Mouse (Mus musculus): ENCODE data around the gene Lrrc37a. TPM values are rescaled to one million over a fixed set of nuclear protein-coding genes. Genes with fewer than 3 reads are reported as not detected.
"Not testable (repeated sequence)": the region's sequence is repeated elsewhere in the genome, so short reads cannot be mapped to it uniquely, and the experiment has no call there.

The Lrrc37a gene
- total RNA-seq (2012; rRNA removed) = not detected in 2 replicates
- not detected for polyA plus RNA-seq (2012; ENCODE audit: insufficient read depth in 1 of 2, insufficient read length in 2 of 2, low read depth in 1 of 2, low replicate concordance in 2 of 2, missing spikeins in 1 of 2)

DNA sequence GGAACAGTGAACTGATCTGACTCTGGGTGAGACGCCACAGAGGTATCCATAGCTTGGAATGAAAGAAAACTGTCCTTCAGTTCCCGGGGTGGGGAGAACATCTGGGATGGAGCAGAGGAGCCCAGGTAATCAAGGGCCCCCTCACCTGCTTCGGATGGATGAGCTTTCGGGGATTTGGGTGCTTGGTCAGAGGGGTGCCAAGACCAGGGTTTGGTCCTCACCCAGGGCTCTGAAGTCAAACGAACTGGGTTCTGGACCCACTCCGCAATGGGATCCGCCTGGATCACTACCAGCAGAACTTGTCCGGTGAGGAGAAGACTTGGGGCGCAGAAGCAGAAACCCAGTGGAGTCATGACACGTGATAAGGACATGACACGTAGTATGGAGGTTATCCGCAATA lies at the start of gene Lrrc37a:
Lrrc37a (minus strand) TSS at position 101 of the 400 bp plus-strand sequence.
- H3K9me3 ChIP-seq (replicated peaks; ENCODE audit: insufficient read depth, low read length) = no peaks in the 10 kb centered on the region
- no peaks in the 10 kb centered on the region for H3K4me1 ChIP-seq (ENCODE audit: control insufficient read depth in 1 of 2, insufficient read depth in 2 of 2, low read length in 2 of 2)
- DNase-seq (ENCODE audit: low read depth, low spot score) = no peak
- H3K27me3 ChIP-seq (ENCODE audit: control insufficient read depth in 1 of 2, insufficient read depth in 2 of 2, low read length in 2 of 2) = peaks cover 11 to 12% of the 10 kb centered on the region in 2 experiments
- no peaks in the 10 kb centered on the region for H3K36me3 ChIP-seq (ENCODE audit: control insufficient read depth in 1 of 2, insufficient read depth in 2 of 2, low read length in 2 of 2)
- H3K27ac ChIP-seq (ENCODE audit: control insufficient read depth, low read depth, low read length) = no peak within 1 kb of the TSS
- H3K4me3 ChIP-seq (ENCODE audit: control insufficient read depth in 1 of 2, insufficient read depth in 1 of 2, low read depth in 2 of 2, low read length in 2 of 2) = no peak within 1 kb of the TSS
- no peaks in the 10 kb centered on the region for H3K79me2 ChIP-seq (ENCODE audit: control insufficient read depth, insufficient read depth, low read length, poor library complexity)
- no peak for TF ChIP-seq RCOR1 (IDR thresholded peaks at IDR 0.05; ENCODE audit: low read depth, low read length)
- H3K9ac ChIP-seq (ENCODE audit: control insufficient read depth, low read depth, low read length, poor library complexity, severe bottlenecking) = no peak within 1 kb of the TSS

DNA sequence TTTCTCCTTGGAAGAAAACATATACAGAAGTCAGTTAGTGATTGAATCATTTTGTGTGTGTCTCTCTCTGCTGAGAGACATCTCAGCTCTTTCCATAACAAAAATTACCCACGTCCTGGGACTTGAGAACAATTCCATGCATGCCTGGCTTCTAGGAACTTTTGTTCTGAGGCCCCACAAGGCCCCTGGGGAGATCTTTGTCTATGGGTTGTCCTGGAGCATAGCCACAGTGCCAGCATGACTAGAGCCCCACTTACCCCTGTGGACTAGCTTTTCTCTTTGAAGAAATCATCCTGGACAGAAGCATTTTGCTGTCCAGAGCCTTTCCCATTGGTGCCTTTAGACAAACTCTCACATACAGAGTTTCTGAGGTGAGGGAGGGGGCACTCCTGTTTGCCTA lies 30.6 kb upstream of the Lrrc37a start:
- not testable (repeated sequence) for H3K79me2 ChIP-seq (ENCODE audit: control insufficient read depth, insufficient read depth, low read length, poor library complexity); H3K9me3 ChIP-seq (replicated peaks; ENCODE audit: insufficient read depth, low read length); DNase-seq (ENCODE audit: low read depth, low spot score); H3K36me3 ChIP-seq (ENCODE audit: control insufficient read depth in 1 of 2, insufficient read depth in 2 of 2, low read length in 2 of 2); H3K27ac ChIP-seq (ENCODE audit: control insufficient read depth, low read depth, low read length); H3K4me1 ChIP-seq (ENCODE audit: control insufficient read depth in 1 of 2, insufficient read depth in 2 of 2, low read length in 2 of 2); H3K9ac ChIP-seq (ENCODE audit: control insufficient read depth, low read depth, low read length, poor library complexity, severe bottlenecking); H3K27me3 ChIP-seq (ENCODE audit: control insufficient read depth in 1 of 2, insufficient read depth in 2 of 2, low read length in 2 of 2); H3K4me3 ChIP-seq (ENCODE audit: control insufficient read depth in 1 of 2, insufficient read depth in 1 of 2, low read depth in 2 of 2, low read length in 2 of 2)

DNA sequence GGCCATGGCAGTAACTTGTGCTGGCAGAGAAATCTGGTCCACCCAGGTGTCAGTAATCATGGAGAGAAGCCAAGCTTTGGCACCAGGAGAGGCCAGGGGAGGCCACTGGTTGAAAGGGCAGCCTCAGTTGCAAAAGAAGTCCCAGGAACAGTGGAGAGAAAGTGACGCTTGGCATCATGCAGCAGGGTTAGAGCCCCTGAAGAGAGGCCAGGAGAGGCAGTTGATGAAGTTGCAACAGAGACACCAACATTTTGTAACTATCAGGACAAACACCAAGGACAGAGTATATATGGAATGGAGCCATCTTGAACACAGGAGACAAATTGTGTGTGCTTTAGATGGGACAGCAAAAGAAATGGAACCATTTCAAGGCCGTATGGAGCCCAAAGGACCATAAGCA lies 7.7 kb upstream of the Lrrc37a start:
- Histone ChIP-seq H3K4me3 (ENCODE audit: control insufficient read depth in 1 of 2, insufficient read depth in 1 of 2, low read depth in 2 of 2, low read length in 2 of 2) (no peak overlapping the region), H3K36me3 (ENCODE audit: control insufficient read depth in 1 of 2, insufficient read depth in 2 of 2, low read length in 2 of 2) (no peaks in the 10 kb centered on the region), H3K79me2 (ENCODE audit: control insufficient read depth, insufficient read depth, low read length, poor library complexity) (no peaks in the 10 kb centered on the region), H3K27ac (ENCODE audit: control insufficient read depth, low read depth, low read length) (no peak overlapping the region), H3K27me3 (ENCODE audit: control insufficient read depth in 1 of 2, insufficient read depth in 2 of 2, low read length in 2 of 2) (peaks cover 12% of the 10 kb centered on the region in 2 experiments), H3K9ac (ENCODE audit: control insufficient read depth, low read depth, low read length, poor library complexity, severe bottlenecking) (no peak overlapping the region), H3K4me1 (ENCODE audit: control insufficient read depth in 1 of 2, insufficient read depth in 2 of 2, low read length in 2 of 2) (no peaks in the 10 kb centered on the region), H3K9me3 (replicated peaks; ENCODE audit: insufficient read depth, low read length) (no peaks in the 10 kb centered on the region)
- no peak for DNase-seq (ENCODE audit: low read depth, low spot score)
- TF ChIP-seq CHD1 (IDR thresholded peaks at IDR 0.05; ENCODE audit: low read depth, low read length) = no peak

DNA sequence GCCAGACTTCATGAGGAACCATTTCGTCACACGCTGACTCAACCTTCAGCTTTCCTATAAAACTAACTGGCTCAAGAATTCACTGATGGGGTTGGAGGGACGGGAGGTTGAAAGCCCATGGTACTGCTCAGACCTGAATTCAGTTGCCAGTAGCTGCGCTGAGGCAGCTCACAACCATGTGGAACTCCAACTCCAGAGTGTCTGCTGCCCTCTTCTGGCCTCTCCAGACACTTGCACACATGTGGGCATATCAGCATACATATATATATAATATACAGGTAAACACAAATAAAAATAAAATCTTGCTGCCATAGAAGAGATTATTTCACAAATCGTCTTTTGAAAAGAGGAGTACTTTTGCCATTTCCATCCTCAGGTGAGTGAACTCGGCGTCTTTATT lies 40.0 kb downstream of the Lrrc37a start:
- peak; percentile 17; the same call in 1 of the 2 replicates for TF ChIP-seq MXI1 (IDR thresholded peaks at IDR 0.05; ENCODE audit: low read depth, low read length)
- peak; percentile 89 for TF ChIP-seq ZC3H11A (IDR thresholded peaks at IDR 0.05; ENCODE audit: low read depth, low read length)
- no peak for TF ChIP-seq CHD2 (IDR thresholded peaks at IDR 0.05; ENCODE audit: low read length)
- peak; percentile 65 to 87 (median 85) for TF ChIP-seq CTCF (IDR thresholded peaks at IDR 0.05 in 2 of 3, conservative IDR thresholded peaks at IDR 0.05 in 1 of 3; ENCODE audit: control insufficient read depth in 1 of 3, insufficient read depth in 1 of 3, low read depth in 2 of 3, low read length in 3 of 3, poor library complexity in 1 of 3, severe bottlenecking in 1 of 3)
- no peak for TF ChIP-seq TBP (IDR thresholded peaks at IDR 0.05; ENCODE audit: low read depth, low read length)
- TF ChIP-seq MYC (IDR thresholded peaks at IDR 0.05; ENCODE audit: low read depth, low read length) = peak; percentile 91
- peak; percentile 82 for TF ChIP-seq SMC3 (IDR thresholded peaks at IDR 0.05; ENCODE audit: low read depth, low read length)
- TF ChIP-seq RAD21 (IDR thresholded peaks at IDR 0.05; ENCODE audit: low read depth, low read length) = peak; percentile 89
- DNase-seq (ENCODE audit: low read depth, low spot score) = peak; percentile 79
- Histone ChIP-seq H3K36me3 (ENCODE audit: control insufficient read depth in 1 of 2, insufficient read depth in 2 of 2, low read length in 2 of 2) (no peaks in the 10 kb centered on the region), H3K9me3 (replicated peaks; ENCODE audit: insufficient read depth, low read length) (no peaks in the 10 kb centered on the region), H3K4me1 (ENCODE audit: control insufficient read depth in 1 of 2, insufficient read depth in 2 of 2, low read length in 2 of 2) (no peaks in the 10 kb centered on the region), H3K27ac (ENCODE audit: control insufficient read depth, low read depth, low read length) (no peak overlapping the region), H3K9ac (ENCODE audit: control insufficient read depth, low read depth, low read length, poor library complexity, severe bottlenecking) (no peak overlapping the region), H3K4me3 (ENCODE audit: control insufficient read depth in 1 of 2, insufficient read depth in 1 of 2, low read depth in 2 of 2, low read length in 2 of 2) (no peak overlapping the region), H3K79me2 (ENCODE audit: control insufficient read depth, insufficient read depth, low read length, poor library complexity) (no peaks in the 10 kb centered on the region), H3K27me3 (ENCODE audit: control insufficient read depth in 1 of 2, insufficient read depth in 2 of 2, low read length in 2 of 2) (peaks cover 5 to 12% of the 10 kb centered on the region in 2 experiments)

DNA sequence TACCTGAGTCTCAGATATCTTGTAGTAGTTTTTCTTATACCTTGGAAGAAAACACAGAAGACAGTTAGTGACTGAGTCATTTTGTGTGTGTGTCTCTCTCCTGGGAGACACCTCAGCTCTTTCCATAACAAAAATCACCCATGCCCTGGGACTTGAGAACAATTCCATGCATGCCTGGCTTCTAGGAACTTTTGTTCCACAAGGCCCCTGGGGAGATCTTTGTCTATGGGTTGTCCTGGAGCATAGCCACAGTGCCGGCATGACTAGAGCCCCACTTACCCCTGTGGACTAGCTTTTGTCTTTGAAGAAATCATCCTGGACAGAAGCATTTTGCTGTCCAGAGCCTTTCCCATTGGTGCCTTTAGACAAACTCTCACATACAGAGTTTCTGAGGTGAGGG lies 53.3 kb downstream of the Lrrc37a start:
- H3K4me1 ChIP-seq (ENCODE audit: control insufficient read depth in 1 of 2, insufficient read depth in 2 of 2, low read length in 2 of 2); H3K9me3 ChIP-seq (replicated peaks; ENCODE audit: insufficient read depth, low read length); H3K27me3 ChIP-seq (ENCODE audit: control insufficient read depth in 1 of 2, insufficient read depth in 2 of 2, low read length in 2 of 2); H3K79me2 ChIP-seq (ENCODE audit: control insufficient read depth, insufficient read depth, low read length, poor library complexity); DNase-seq (ENCODE audit: low read depth, low spot score); H3K27ac ChIP-seq (ENCODE audit: control insufficient read depth, low read depth, low read length); H3K36me3 ChIP-seq (ENCODE audit: control insufficient read depth in 1 of 2, insufficient read depth in 2 of 2, low read length in 2 of 2); H3K9ac ChIP-seq (ENCODE audit: control insufficient read depth, low read depth, low read length, poor library complexity, severe bottlenecking); H3K4me3 ChIP-seq (ENCODE audit: control insufficient read depth in 1 of 2, insufficient read depth in 1 of 2, low read depth in 2 of 2, low read length in 2 of 2): not testable (repeated sequence)

DNA sequence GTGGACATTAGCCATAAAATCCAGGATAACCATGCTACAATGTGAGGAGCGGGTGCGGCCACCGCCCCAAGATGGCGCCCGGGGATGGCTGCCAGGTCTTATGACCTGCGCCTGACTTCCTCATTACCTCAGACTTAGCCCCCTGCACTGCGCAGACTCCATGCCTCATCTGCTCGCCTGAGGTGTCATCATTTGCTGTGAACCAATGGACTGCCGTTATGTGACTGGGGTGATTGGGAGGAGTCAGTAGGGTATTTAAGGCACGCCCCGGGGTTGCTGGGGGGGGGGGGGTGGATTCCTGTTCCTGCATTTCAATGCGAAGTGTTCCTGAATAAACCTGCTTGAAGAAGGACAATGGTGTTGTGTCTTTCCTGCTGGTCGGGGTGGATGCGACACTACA lies 54.7 kb downstream of the Lrrc37a start:
- not testable (repeated sequence) for H3K27ac ChIP-seq (ENCODE audit: control insufficient read depth, low read depth, low read length); H3K9me3 ChIP-seq (replicated peaks; ENCODE audit: insufficient read depth, low read length); H3K4me3 ChIP-seq (ENCODE audit: control insufficient read depth in 1 of 2, insufficient read depth in 1 of 2, low read depth in 2 of 2, low read length in 2 of 2); H3K9ac ChIP-seq (ENCODE audit: control insufficient read depth, low read depth, low read length, poor library complexity, severe bottlenecking); H3K36me3 ChIP-seq (ENCODE audit: control insufficient read depth in 1 of 2, insufficient read depth in 2 of 2, low read length in 2 of 2); H3K4me1 ChIP-seq (ENCODE audit: control insufficient read depth in 1 of 2, insufficient read depth in 2 of 2, low read length in 2 of 2); DNase-seq (ENCODE audit: low read depth, low spot score); H3K79me2 ChIP-seq (ENCODE audit: control insufficient read depth, insufficient read depth, low read length, poor library complexity)
- H3K27me3 ChIP-seq (ENCODE audit: control insufficient read depth in 1 of 2, insufficient read depth in 2 of 2, low read length in 2 of 2) = peaks cover 7 to 11% of the 10 kb centered on the region in 2 experiments; a peak in 3 of 4 replicates

All from MEL (cell line).